Mouse (Mus musculus) neural tube, embryonic 11.5 days (tissue): Measurements from ENCODE around the gene Gm21973. TPM values are rescaled to one million over a fixed set of nuclear protein-coding genes. Genes with fewer than 3 reads are reported as not detected.

ENCODE experiments used
- ATAC-seq: fragments of 200-750 bp; cut with Nextera tagmentation; 2 replicates; pipeline ENCODE4 v1.8.0; 2017; ENCODE audit warnings: moderate number of reproducible peaks, mild to moderate bottlenecking, moderate TSS enrichment, moderate library complexity; ENCODE audit not compliant: insufficient read depth, low FRiP score, low TSS enrichment
- DNase-seq: peaks from one replicate; pipeline ENCODE4 v3.0.0-alpha.2; 2015; ENCODE audit warnings: low spot score
- H3K27ac ChIP-seq: fragments of 300-500 bp; sonication (generic); 2 replicates; pipeline ENCODE4 v1.5.1; 2014; ENCODE audit warnings: low read depth, mild to moderate bottlenecking, low read length
- H3K27me3 ChIP-seq: fragments of 300-500 bp; sonication (generic); 2 replicates; pipeline ENCODE4 v1.6.1; 2014; ENCODE audit warnings: mild to moderate bottlenecking, low read length, mixed read lengths; ENCODE audit not compliant: control insufficient read depth, insufficient read depth
- H3K36me3 ChIP-seq: fragments of 300-500 bp; sonication (generic); 2 replicates; pipeline ENCODE4 v1.6.1; 2014; ENCODE audit warnings: mild to moderate bottlenecking, low read length, moderate library complexity, mixed read lengths; ENCODE audit not compliant: control insufficient read depth, insufficient read depth
- H3K4me1 ChIP-seq: fragments of 300-500 bp; sonication (generic); 2 replicates; pipeline ENCODE4 v1.6.1; 2014; ENCODE audit warnings: low read length, mixed read lengths; ENCODE audit not compliant: control insufficient read depth, insufficient read depth
- H3K4me2 ChIP-seq: fragments of 300-500 bp; sonication (generic); 2 replicates; pipeline ENCODE4 v1.6.1; 2014; ENCODE audit warnings: low read depth, mild to moderate bottlenecking, moderate library complexity
- H3K4me3 ChIP-seq: fragments of 300-500 bp; sonication (generic); 2 replicates; pipeline ENCODE4 v1.5.1; 2014; ENCODE audit warnings: low read depth, low read length
- H3K9ac ChIP-seq: fragments of 300-500 bp; sonication (generic); 2 replicates; pipeline ENCODE4 v1.6.1; 2014; ENCODE audit warnings: mild to moderate bottlenecking, low read length
- H3K9me3 ChIP-seq: fragments of 300-500 bp; sonication (generic); 2 replicates; pipeline ENCODE4 v1.6.1; 2016; ENCODE audit warnings: low read length; ENCODE audit not compliant: control insufficient read depth
- WGBS: fragments of 180-500 bp; shearing (Covaris S2); extraction: QIAGEN DNeasy Blood & Tissue Kit; methylation state at CpG from one replicate; pipeline ENCODE4 v1.1.7; 2014; 5-methylcytosine and 5-hydroxymethylcytosine counted together
- polyA plus RNA-seq: library from polyadenylated mRNA; unstranded; fragments of >200 nt; fragmentation: Nextera tagmentation; extraction: Ambion mirVana; gene quantifications from 2 replicates; pipeline ENCODE4 v1.2.1, GENCODE M21; 2014

Gm21973 gene
- polyA plus RNA-seq, 1 experiment from 2014 or later = not detected

- Histone ChIP-seq H3K9me3 (no peaks in the 10 kb centered on the region), H3K9ac (no peak overlapping the region), H3K36me3 (no peaks in the 10 kb centered on the region), H3K4me3 (no peak overlapping the region), H3K4me2 (no peak overlapping the region), H3K27me3 (no peaks in the 10 kb centered on the region), H3K4me1 (peaks cover 5% of the 10 kb centered on the region; the same call in 1 of the 2 replicates), H3K27ac (no peak overlapping the region)
- DNase-seq (peak; percentile 23), ATAC-seq (peak; percentile 77)
- WGBS = 16% methylated on average over 7 of the region's 7 CpGs
Measured at GRCm38 (mm10) chr15:10421138-10421784, 96.1 kb downstream of the Gm21973 start.

GRCm38 (mm10) chr15:10421785-10422144 is 96.6 kb downstream of the Gm21973 start:
- H3K4me1 ChIP-seq = peaks cover 5% of the 10 kb centered on the region; the same call in 1 of the 2 replicates
- H3K4me2 ChIP-seq = no peak overlapping the region
- 44% methylated on average over 1 of the region's 1 CpGs for WGBS
- no peaks in the 10 kb centered on the region for H3K36me3 ChIP-seq
- DNase-seq (no peak), ATAC-seq (peak; percentile 35; the same call in 1 of the 2 replicates)
- no peak overlapping the region for H3K27ac ChIP-seq
- H3K27me3 ChIP-seq = no peaks in the 10 kb centered on the region
- H3K9ac ChIP-seq = no peak overlapping the region
- H3K9me3 ChIP-seq = no peaks in the 10 kb centered on the region
- H3K4me3 ChIP-seq = no peak overlapping the region

Other genes with a start within 250 kb of the Gm21973 start
- gene Prlr, start 148.1 kb upstream of the Gm21973 start, polyA plus RNA-seq = 0.25 and 0.32 TPM in 2 replicates
- not detected in 2 replicates for gene Agxt2, start 33.2 kb downstream of the Gm21973 start, polyA plus RNA-seq
- gene Dnajc21, start 145.1 kb downstream of the Gm21973 start, polyA plus RNA-seq = 16.5 and 19.5 TPM in 2 replicates
- 107 and 116 TPM in 2 replicates for gene Brix1, start 160.6 kb downstream of the Gm21973 start, polyA plus RNA-seq
- gene Rad1, start 160.6 kb downstream of the Gm21973 start, polyA plus RNA-seq = 23.6 and 28.7 TPM in 2 replicates
- not detected in 2 replicates for gene Ttc23l, start 233.3 kb downstream of the Gm21973 start, polyA plus RNA-seq